Comparison of ENCODE assay signal across 7 mouse cellular contexts in genomic region chr13:91807155-91807839, GRCm38 (mm10). TPM values are rescaled to one million over a fixed set of nuclear protein-coding genes. Genes with fewer than 3 reads are reported as not detected.
DNase-seq lines count a peak whose midpoint lies in the region; ATAC-seq lines count a peak whose summit lies in the region.

Gene Zcchc9 (minus strand): TSS chr13:91807705.

- H3K9ac ChIP-seq in intestine, embryonic 15.5 days: peak within 1 kb of the TSS; percentile 95

- H3K36me3 ChIP-seq in intestine, embryonic 15.5 days: no peaks in the 10 kb centered on the region
- H3K36me3 ChIP-seq in midbrain, embryonic 10.5 days: peaks cover 20% of the 10 kb centered on the region

- peak; percentile 85 for DNase-seq in adrenal gland, adult 18-20 months (ENCODE audit: low spot score in 2 of 2)
- DNase-seq in embryo, embryonic 11 days: peak; percentile 93
- DNase-seq in gastrocnemius, postnatal 36 days: peak; percentile 80 to 86
- DNase-seq in left cerebral cortex, postnatal 25 days (ENCODE audit: low spot score in 2 of 2): peak; percentile 92 to 93
- peak; percentile 89 for DNase-seq in midbrain, embryonic 10.5 days (ENCODE audit: low spot score)
- DNase-seq in right cerebral cortex, postnatal 4 days: peak; percentile 86

- under 1% methylated on average over 50 of the region's 50 CpGs for WGBS in intestine, embryonic 15.5 days
- WGBS in midbrain, embryonic 10.5 days: under 1% methylated on average over 50 of the region's 50 CpGs

- H3K4me3 ChIP-seq in intestine, embryonic 15.5 days (replicated peaks): peak within 1 kb of the TSS; percentile 84
- H3K4me3 ChIP-seq in midbrain, embryonic 10.5 days: peak within 1 kb of the TSS; percentile 97

- H3K9me3 ChIP-seq in intestine, embryonic 15.5 days: no peaks in the 10 kb centered on the region
- H3K9me3 ChIP-seq in midbrain, embryonic 10.5 days (replicated peaks): no peaks in the 10 kb centered on the region

- ATAC-seq in intestine, embryonic 15.5 days: peak; percentile 99

- no peaks in the 10 kb centered on the region for H3K4me1 ChIP-seq in intestine, embryonic 15.5 days (replicated peaks)
- peaks cover 13% of the 10 kb centered on the region for H3K4me1 ChIP-seq in midbrain, embryonic 10.5 days

- H3K27me3 ChIP-seq in intestine, embryonic 15.5 days (replicated peaks): no peaks in the 10 kb centered on the region
- H3K27me3 ChIP-seq in midbrain, embryonic 10.5 days (ENCODE audit: low read depth, poor library complexity, severe bottlenecking): no peaks in the 10 kb centered on the region

- H3K4me2 ChIP-seq in intestine, embryonic 15.5 days (replicated peaks): peak within 1 kb of the TSS; percentile 59

- peak within 1 kb of the TSS; percentile 93 for H3K27ac ChIP-seq in intestine, embryonic 15.5 days
- peak within 1 kb of the TSS; percentile 96 for H3K27ac ChIP-seq in midbrain, embryonic 10.5 days (replicated peaks)

- intact Hi-C loops in gastrocnemius, postnatal 36 days (cut with DNase I): loop anchor here (5.0 kb wide), 1 partner anchor 70 kb away; the partner anchor contains the start of gene Ckmt2
- intact Hi-C loops in left cerebral cortex, postnatal 25 days (cut with DNase I): loop anchor here (5.0 kb wide), 3 partner anchors 75 to 345 kb away; partner anchors contain the start of gene Ssbp2

RNA-seq across cellular contexts. Expression of gene Zcchc9, which starts in this region (rescaled TPM):
- 10 to 100 TPM; 41.9 to 47.8 TPM for total RNA-seq in adrenal gland, adult 18-20 months (2021)
- 10 to 100 TPM; 10.1 to 10.9 TPM for total RNA-seq in gastrocnemius, postnatal 36 days (2021)
- polyA plus RNA-seq in intestine, embryonic 15.5 days (2015; fragmentation: Nextera tagmentation; extraction: Ambion mirVana): 28.7 and 33.3 TPM in 2 replicates
- total RNA-seq in left cerebral cortex, postnatal 25 days (2021): 10 to 100 TPM; 17.1 to 19.0 TPM
- polyA plus RNA-seq in midbrain, embryonic 10.5 days (2016; fragmentation: Nextera tagmentation; extraction: Ambion mirVana): 28.8 and 31.1 TPM in 2 replicates

Comparison
In these comparisons a context has a peak if more than half of its experiments do, and no peak if none do; other contexts are left out.
1. Peak in every context shown above with its lines: DNase-seq, ATAC-seq, H3K4me3 ChIP-seq and H3K27ac ChIP-seq.